Mouse (Mus musculus) ES-CJ7 (cell line): ENCODE measurements around the gene Kif16b.

Source experiments
- DNase-seq: peaks from one replicate; pipeline ENCODE4 v3.0.0; 2011; ENCODE audit warnings: low read depth, low spot score

Gene Kif16b

DNA sequence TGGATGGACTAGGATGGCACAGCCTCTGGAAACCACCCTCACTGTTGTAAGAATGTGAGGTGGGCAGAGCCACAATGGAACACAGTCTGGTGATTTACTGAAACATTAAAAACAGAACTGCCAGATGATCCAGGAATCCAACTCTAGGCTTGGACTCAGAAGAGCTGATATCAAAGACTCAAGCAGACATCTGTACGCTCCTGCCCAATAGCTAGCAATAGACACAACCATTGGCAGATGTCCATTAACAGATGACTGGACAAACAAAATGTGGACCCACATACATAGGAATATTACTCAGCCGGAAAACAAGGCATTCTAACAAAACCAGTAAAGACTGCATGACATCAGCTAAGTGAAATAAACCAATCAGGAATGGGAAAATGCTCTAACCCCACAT is 167.3 kb downstream of the Kif16b start:
- DNase-seq, result no peak

DNA sequence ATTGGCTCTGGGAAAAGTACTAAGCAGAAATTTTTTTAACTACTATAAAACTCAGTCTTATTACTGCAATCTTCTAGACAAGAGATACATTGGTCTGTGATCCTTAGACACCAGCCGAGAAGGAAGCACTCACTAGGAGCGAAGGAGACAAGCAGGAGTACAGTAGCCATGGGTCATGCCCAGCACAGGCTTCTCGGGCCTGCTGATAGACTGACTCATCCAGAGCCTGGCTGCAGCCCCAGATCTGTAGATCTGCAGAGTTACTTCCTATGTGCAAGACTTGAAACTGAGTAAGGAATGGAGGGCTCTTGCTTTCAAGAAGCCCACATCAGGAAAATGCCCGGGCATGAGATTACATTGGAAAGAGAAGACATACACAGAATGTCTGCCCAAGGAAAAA is 169.0 kb downstream of the Kif16b start:
- DNase-seq, result no peak

DNA sequence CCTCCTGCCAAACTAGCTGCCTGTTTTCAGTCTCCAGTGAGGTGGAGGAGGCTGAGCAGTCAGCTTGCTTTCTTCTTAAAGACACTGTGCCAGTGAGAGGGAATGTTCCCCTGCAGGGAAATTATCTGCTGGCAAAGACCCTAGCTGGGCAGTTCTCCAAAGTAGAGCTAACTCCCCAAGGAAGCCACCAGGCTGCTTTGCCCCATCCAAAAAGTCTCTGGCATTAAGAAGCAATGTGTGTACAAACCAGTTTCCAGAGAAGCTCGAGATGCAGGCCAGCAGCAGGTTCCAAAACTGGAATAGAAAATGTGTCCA is 169.6 kb downstream of the Kif16b start:
- no peak for DNase-seq

DNA sequence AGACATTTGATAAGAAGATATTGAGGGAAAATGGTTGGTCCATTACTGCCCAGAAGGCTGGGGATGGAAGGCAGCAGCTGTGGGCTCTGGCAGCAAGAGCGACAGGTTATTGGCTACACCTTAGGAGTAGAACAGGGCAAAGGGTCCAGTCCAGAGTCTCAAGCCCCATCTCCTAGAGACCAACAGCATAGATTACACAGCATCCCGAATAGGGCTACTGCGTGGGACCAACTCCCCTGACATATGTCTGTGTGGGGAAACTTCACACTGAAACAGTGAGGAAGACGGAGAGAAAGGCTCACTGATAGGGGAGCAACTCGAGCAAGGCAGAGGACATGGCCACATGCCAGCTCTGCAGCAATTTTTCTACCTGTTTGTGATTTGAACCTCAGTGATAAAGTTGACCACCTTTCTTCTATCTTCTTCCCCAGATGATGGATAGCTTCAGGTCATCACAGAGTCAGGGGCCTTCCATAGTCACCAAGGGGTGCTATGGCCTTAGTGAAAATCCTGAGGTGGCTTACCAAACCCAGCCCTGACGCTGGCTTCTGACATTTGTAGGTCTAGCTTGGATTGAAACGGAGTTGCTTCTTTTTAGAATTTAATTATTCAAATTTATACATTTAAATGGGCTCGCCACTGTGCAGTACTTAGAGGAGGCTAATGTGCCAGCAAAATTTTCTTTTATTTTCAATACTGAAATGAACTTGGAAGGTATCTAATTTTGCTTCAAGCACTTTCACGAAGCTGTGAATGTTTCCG is 170.1 kb downstream of the Kif16b start:
- DNase-seq, result no peak

DNA sequence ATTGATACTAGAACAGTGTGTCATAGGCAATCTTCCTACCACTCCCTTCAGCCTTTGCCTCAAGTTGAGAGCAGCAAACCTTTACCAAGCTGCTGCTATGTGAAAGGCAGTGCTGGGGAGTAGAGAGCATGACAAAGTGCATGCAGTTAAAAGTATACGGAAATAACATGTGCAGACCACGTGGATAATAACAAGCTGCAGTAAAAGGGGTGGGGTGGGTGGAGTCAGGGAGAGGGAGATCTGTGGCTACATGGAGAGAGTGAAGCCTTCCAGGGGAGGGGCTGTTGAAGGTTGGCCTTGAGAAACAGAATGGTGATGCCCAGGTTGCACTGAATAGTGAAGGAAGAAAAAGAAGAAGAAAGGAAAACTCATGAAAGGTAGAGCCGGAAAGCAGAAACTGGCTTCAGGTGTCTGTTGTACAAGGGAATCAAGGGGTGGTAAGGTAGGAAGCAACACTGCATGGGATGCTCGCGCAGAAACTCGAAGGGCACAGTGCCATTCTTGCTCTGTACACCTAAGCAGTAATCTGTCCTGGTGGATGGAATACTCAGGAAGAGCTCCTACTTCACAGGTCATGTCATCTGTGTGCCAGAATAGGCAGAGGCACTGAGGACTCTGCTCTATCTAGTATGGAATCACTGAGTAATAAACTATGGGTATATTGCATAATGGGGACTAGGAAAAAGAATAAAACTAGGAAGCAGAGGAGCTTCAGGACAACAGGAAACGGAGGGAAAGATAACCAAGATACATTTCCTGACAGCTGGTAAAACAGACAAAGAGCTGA is 176.9 kb downstream of the Kif16b start:
- DNase-seq, result no peak

DNA sequence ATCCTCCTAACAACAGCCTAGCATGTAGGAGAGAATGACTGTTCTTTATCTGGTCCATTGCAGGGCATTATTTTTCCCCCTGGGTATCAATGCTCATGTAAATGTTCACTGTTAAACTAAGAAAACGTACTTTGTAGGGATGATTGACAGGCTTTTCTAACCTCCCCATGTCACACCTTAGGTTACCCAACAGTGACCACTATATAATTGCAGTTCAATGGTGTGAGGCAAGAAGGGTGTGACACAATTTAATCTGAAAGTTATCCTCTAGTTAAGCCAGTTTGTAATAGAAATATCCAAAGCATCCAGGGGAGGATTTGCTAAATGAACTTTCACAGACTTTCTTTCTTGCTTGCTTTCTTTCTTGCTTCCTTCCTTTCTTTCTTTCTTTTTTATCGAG is 181.2 kb downstream of the Kif16b start:
- DNase-seq, result no peak

DNA sequence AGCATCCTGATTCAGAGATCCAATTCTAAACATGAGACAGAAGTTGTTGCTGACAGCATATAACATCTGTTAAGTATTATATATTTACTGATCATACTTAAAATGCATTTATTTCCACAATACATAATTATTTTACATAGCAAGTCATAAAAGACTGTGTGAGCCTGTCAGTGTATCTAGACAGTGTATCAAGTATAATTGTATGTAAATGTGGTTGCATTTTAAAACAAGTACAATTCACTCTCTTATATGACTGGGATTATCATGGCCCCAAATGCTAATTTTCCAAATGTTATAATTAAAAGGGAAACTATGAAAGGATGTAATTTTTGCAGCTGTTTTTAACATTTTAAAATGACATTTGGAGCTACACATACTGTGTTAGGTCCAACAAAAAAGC is 182.3 kb downstream of the Kif16b start:
- no peak for DNase-seq

DNA sequence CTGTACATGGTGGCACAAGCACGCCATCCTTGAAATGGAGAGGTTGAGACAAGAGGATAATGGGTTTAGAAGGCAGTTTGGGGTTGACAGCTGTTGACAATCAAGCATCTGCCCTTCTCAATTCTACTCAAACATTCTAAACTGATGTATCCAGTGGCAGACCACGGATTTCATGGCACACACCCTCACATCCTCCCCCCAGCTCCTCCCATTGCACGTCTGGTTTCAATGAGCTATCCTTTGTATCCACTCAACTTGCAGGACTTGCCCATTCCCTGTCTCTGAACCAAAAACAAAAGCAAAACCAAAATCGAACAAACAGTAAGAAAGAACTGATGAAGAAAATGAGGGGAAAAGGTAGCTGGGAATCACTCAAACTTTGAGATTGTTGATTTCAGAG is 183.7 kb downstream of the Kif16b start:
- DNase-seq, result no peak

DNA sequence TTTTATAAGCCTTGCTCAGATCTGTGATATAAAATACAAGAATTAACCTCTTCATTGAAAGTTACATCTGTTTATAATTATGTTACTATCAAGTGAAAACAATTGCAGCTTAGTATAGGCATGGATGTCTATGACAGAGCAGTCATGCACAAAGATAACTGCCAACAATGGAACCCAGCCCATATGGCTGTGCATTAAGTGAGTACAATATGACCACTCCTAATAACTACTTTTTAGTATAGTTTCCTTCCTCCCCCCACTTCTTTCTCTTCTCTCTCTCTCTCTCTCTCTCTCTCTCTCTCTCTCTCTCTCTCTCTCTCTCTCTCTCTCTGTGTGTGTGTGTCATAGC is 185.4 kb downstream of the Kif16b start:
- DNase-seq, result no peak

DNA sequence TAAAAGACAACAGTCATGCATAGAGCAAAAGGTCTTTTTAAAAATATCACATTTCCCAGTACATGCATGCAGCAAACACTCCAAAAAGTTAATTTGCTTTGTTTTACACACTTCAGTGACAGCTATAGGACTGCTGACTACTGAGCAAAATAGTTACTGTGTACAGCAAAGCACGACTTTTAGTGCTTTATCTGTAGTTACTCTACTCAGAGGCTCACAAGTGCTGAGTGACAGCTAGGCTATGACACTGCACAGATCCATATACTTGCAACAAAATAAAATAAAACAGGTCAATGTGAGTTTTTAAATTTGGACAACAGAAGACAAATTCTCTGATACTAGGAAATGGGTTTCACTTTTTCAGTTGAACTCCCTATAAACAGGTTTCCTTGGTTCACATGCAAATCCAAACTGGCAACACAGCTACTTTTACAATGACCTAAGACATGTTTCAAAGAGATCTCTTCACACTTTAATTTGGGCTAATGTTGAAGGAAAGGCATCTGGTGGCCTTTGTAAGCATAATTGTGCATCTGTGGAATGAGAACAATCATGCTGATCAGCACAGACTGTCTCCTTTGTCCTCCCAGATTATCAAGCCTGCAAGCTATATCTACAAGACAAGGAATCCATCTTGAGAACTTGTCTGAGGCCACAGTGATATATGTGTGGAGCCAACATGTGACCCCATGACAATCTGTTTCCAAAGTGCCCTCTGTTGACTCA is 186.0 kb downstream of the Kif16b start:
- DNase-seq, result no peak

DNA sequence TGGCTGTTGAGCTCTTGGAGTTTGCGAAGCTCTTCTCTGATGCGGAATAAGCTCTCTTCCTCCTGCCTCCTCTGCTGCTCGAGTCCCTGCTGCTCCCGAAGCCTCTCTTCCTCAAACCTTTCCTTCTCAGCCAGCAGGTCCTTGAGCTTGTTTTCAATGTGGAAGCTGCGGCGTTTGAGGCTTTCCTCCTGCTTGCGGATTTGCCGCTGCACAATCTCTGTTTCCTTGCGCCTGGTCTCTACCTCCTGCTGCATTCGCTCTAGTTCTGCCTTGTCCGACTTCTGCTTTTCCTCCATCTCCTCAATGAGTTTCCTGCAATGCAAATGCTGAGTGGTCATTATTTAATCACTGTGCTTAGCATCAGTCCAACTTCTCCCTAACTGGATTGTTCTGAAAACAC is 188.6 kb downstream of the Kif16b start:
- DNase-seq, result no peak

DNA sequence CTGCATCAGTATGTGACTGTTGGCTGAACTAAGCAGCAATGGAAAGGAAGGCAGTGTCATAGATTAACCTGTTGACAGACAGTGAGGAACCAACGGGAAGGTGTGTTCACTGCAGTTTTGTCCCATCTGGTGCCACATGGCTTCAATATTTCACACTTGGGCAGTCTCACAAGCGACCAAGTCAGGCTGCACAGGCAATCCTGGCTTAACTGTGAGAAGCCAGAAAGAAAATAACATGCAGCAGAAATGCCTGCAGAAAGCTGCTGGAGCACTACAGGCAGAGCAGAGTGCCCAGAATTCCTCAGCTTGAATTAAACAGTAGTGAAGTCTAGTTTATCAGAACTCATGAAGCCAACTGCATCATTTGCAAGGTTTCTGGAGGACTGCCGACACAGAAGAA is 192.0 kb downstream of the Kif16b start:
- no peak for DNase-seq

DNA sequence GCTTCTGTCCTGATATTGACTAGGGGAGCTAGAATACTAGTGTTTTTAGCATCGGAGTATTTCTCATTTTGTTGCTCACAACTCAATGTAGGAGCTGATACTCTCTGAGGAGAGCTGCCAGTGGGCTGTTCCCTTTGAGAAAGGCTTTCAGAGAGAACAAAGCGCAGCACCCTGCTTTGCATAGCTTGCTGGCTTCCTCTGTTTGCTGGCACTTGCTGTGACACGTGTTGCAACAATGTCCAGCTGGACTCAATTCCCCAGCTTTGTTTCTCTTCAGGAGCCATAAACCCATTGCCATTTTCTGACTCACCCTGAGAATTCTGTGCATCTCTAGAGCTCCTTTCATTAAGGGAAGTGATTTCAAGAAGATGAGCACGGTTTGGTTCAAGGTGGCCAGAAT is 200.6 kb downstream of the Kif16b start:
- no peak for DNase-seq

DNA sequence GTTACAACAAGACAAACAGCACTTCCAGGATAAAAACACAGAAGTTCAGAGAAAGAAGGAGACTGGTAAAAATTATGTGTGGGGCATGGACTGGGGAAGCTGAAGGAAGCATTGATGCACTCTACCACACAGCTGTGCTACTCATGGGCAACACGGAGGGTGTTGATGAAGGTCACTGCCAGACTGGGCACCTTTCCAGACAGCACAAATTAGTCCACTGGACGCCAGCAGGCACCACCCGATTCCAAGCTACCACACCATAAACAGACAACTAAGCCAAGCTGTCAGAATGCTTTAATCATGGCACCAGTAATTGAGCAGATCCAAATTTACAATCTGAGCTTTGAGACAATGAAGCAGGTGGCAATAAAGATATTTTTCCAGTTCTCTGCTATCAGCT is 202.7 kb downstream of the Kif16b start:
- no peak for DNase-seq

DNA sequence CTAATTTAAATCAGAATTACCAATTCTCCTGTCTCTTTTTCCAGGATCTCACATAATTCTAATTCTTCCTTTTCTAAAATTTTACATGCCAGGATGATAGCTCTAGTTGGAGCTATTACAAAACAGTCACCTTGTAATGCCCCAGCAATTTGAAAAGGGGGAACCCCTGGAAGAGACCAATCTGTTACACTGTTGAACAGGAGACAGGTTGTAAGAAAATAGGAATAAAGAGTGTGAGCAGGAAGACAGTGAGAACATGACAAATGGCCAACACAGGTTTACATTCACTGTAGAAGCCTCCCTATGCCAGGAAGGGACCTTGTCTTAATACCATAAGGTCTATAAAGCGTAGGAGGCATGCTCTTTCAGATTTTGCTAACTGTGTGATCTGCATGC is 206.4 kb downstream of the Kif16b start:
- no peak for DNase-seq

DNA sequence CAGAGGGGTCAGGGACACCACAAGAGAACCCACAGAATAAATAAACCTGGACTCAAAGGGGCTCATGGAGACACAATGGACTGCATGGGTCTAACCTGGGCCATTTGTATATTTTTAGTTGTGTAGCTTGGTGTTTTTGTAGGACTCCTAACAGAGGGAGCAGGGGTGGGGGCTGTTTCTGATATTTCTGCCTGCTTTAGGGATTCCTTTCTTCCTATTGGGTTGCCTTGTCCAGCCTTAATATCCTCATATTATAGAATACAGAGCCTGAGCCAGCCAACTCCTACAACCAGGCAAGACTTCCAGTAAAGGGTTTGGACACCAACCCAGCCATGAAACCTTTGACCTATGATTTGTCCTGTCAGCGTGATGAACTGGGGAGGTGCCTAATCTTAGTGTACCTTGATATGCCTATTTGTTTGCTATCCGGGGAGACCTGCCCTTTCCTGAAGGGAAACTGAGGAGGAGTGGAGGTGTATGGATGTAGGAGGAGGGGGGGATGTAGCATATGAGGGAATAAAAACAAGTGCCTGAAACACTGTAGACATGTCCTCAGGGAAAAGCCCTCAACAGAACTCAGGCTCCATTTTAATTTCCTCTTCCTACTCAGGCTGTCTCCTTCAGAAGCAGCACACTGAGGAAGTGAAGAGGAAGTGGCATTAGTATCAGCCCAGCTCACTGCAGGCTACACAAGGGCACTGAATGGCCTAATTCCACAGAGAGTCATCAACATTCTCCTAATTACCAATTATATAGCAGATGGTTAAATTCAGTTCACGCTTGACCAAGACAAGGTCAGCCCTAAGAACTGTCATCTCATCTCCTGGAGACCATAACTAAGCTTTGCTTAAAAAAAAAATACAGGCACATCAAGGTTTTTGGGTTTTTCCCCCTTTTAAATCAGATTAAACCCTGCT is 207.1 kb downstream of the Kif16b start:
- DNase-seq, result no peak

DNA sequence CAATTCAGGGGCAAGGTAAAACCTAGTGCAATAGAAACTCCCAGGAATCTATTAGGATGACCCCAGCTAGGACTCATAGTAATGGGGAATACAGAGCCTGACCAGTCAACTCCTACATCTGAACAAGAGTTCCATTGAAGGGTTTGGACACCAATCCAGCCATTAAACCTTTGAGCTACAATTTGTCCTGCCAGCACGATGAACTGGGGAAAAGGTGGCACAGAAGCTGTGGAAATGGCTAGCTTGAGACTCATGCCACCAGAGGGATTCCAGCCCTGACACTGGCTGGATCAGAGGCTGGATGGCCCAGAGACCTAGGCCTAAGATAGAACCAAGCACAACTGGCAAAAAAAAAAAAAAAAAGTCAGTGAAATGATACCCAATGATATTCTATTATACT is 207.9 kb downstream of the Kif16b start:
- DNase-seq, result no peak

DNA sequence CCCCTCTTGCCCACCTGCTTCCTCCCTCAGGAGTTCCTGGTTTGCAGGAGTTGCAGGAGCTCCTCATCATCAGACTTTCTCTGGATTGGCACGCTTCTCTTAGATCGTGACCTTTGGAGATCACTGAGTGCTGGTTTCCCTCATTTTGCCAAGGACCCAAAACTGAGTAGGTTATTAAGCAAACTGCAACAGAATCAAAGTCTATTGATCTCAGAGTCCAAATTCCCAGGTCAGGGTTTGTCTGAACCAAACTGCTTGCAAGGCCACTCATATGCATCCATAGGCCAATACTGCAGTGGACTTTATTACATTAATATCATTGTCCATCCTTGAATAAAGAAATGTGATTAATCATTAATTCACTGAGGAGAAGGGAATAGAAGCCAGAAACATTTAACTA is 211.8 kb downstream of the Kif16b start:
- DNase-seq, result no peak

DNA sequence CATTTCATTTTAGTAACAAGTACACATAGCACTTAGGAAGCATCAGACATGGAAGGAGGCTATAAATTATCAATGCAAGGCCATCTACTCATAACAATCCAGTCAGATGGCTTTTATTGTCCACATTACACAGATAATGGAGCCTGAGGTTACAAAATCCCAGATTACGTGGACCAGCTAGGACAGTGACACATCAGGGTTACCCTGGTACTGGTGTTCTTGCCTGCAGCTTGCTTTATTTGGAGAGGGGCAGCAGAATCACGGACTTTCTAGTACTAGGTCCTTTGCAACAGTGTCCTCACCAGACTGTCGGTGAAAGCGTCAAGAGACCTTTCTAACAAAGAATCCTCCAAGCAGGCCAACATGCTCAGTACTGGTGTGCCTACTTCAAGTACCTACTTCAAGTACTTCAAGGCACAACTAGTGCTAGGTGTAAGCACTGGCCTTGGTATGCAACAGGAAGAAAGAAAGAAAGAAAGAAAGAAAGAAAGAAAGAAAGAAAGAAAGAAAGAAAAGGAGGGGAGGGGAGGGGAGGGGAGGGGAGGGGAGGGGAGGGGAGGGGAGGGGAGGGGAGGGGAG is 213.3 kb downstream of the Kif16b start:
- DNase-seq, result no peak

DNA sequence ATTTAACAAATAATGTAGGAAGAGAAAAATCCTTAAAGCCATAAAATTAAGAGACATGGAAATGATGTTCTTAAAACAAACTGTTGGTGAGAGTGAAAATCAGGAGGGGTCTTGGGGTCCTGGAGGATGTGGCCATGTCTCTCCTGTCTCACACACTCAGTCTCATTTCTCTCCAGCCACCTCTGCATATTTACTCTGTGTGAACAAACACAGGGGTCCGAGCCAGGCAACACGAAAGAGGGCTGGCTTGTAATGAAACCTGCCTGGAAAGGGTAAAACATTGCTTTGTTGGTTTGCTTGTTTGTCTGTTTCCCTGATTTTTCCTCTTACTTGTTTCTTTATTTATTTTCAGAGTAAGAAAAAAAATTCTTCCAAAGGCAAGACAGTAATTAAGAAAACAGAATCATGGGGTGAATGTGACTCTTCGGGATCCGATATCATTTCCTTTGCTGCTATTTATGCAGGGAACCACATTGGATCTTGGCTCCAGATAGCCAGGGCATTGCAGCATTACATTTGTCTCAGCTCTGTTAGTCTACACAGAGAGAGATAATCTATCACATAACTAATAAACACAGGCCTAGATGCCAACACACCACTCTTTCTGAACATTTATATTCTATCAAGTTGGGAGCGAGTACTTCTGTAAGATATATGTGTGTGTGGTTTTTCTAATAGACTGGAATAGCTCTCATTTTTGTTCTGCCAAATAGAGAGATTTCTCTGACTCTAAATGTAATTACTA is 218.2 kb downstream of the Kif16b start:
- no peak for DNase-seq

DNA sequence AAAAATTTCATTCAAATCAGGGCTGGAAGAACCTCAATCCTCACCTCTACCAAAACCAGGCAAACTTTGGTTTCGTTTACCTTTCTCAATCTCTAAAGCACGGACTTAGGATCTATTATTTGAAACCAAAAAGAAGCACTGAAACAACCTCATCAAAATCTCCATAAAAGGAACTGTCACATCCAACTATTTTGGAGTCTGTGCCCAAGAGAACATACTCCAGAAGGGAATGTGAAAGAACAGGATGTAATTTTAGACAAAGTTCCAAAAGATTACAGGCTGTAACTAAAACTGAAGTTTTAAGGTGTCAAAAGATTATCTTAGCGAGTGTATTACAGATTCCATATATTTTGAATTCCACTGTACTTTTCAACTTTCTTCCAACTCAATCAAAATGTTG is 232.9 kb downstream of the Kif16b start:
- DNase-seq, result no peak
